Mouse (Mus musculus) cerebellum, postnatal 4 days (tissue): ENCODE results near the gene Vps26b.

Experiments
- DNase-seq, 2 experiments: peaks; one replicate each; pipeline ENCODE4 v3.0.0; 2022; ENCODE audit warnings: low spot score in 2 of 2, mixed read lengths in 1 of 2

Vps26b gene

GRCm38 (mm10) chr9:27029828-27030762 is at the start of gene Vps26b, which contains the start of gene Ncapd3:
Vps26b (minus strand) TSS chr9:27030065.
Ncapd3 (plus strand) TSS chr9:27030175.
- DNase-seq = peak; percentile 86 to 94

GRCm38 (mm10) chr9:27075812-27076211 is 45.9 kb upstream of the Vps26b start:
- no peak for DNase-seq

GRCm38 (mm10) chr9:27074677-27075076 is 44.8 kb upstream of the Vps26b start:
- DNase-seq = no peak

GRCm38 (mm10) chr9:27070895-27071294 is 41.0 kb upstream of the Vps26b start:
- DNase-seq = no peak

- no peak for DNase-seq
Observed at GRCm38 (mm10) chr9:27058341-27058740, 28.5 kb upstream of the Vps26b start.

GRCm38 (mm10) chr9:27049492-27049891 is 19.6 kb upstream of the Vps26b start:
- no peak for DNase-seq

GRCm38 (mm10) chr9:27043892-27044291 is 14.0 kb upstream of the Vps26b start:
- DNase-seq = no peak

- DNase-seq = no peak
Observed at GRCm38 (mm10) chr9:27030763-27031100, 867 bp upstream of the Vps26b start.

- DNase-seq = peak in 1 of 2 experiments; percentile 24
Observed at GRCm38 (mm10) chr9:27029022-27029827, 640 bp downstream of the Vps26b start.

GRCm38 (mm10) chr9:27026708-27027107 is 3.2 kb downstream of the Vps26b start:
- no peak for DNase-seq

- DNase-seq = no peak
Observed at GRCm38 (mm10) chr9:27023681-27024080, 6.2 kb downstream of the Vps26b start.

GRCm38 (mm10) chr9:27018961-27019360 is 10.9 kb downstream of the Vps26b start:
- no peak for DNase-seq

- no peak for DNase-seq
Observed at GRCm38 (mm10) chr9:27011572-27011971, 18.3 kb downstream of the Vps26b start.

- DNase-seq = no peak
Observed at GRCm38 (mm10) chr9:27009231-27009630, 20.6 kb downstream of the Vps26b start.

- DNase-seq = no peak
Observed at GRCm38 (mm10) chr9:27006866-27007265, 23.0 kb downstream of the Vps26b start.

- no peak for DNase-seq
Observed at GRCm38 (mm10) chr9:27005933-27006332, 23.9 kb downstream of the Vps26b start.

GRCm38 (mm10) chr9:27005231-27005630 is 24.6 kb downstream of the Vps26b start:
- no peak for DNase-seq

- peak; percentile 89 to 94 for DNase-seq
Observed at GRCm38 (mm10) chr9:26999461-27000395, 30.1 kb downstream of the Vps26b start, which contains the start of the genes Acad8 and Thyn1. Acad8 (minus strand) TSS chr9:26999566. Thyn1 (plus strand) TSS chr9:26999710.

GRCm38 (mm10) chr9:26998669-26999460 is 31.0 kb downstream of the Vps26b start:
- no peak for DNase-seq

- no peak for DNase-seq
Observed at GRCm38 (mm10) chr9:26997501-26997900, 32.4 kb downstream of the Vps26b start.
